Mouse (Mus musculus): ENCODE data around the gene Cyp26b1. TPM values are rescaled to one million over a fixed set of nuclear protein-coding genes. Genes with fewer than 3 reads are reported as not detected.

Gene Cyp26b1
- 13.6 and 14.5 TPM in 2 replicates for polyA plus RNA-seq (2012; rRNA removed)

GRCm38 (mm10) chr6:84593693-84594092, at the start of gene Cyp26b1:
Cyp26b1 (minus strand) TSS chr6:84593908.
- no peak within 1 kb of the TSS for H3K4me3 ChIP-seq (replicated peaks; ENCODE audit: insufficient read depth, low read depth, low read length)
- 34% methylated on average over 10 of the region's 10 CpGs for WGBS
- TF ChIP-seq POLR2A (IDR thresholded peaks at IDR 0.05; ENCODE audit: borderline replicate concordance, insufficient read depth, low read length): no peak
- TF ChIP-seq CTCF (IDR thresholded peaks at IDR 0.05; ENCODE audit: borderline replicate concordance, insufficient read depth, low read depth, low read length): no peak
- no peak for DNase-seq
- H3K27me3 ChIP-seq (ENCODE audit: control insufficient read depth, insufficient read depth, low read length): no peaks in the 10 kb centered on the region
- H3K27ac ChIP-seq (ENCODE audit: insufficient read depth, low read length): no peak within 1 kb of the TSS
- no peaks in the 10 kb centered on the region for H3K4me1 ChIP-seq (ENCODE audit: control insufficient read depth, insufficient read depth, low read length)

GRCm38 (mm10) chr6:84641062-84641431, 47.3 kb upstream of the Cyp26b1 start:
- Histone ChIP-seq H3K27me3 (ENCODE audit: control insufficient read depth, insufficient read depth, low read length) (no peaks in the 10 kb centered on the region), H3K27ac (ENCODE audit: insufficient read depth, low read length) (no peak overlapping the region), H3K4me3 (replicated peaks; ENCODE audit: insufficient read depth, low read depth, low read length) (no peak overlapping the region), H3K4me1 (ENCODE audit: control insufficient read depth, insufficient read depth, low read length) (peaks cover 4% of the 10 kb centered on the region)
- WGBS: 86% methylated on average over 4 of the region's 4 CpGs
- DNase-seq: no peak
- TF ChIP-seq CTCF (IDR thresholded peaks at IDR 0.05; ENCODE audit: borderline replicate concordance, insufficient read depth, low read depth, low read length) (no peak), POLR2A (IDR thresholded peaks at IDR 0.05; ENCODE audit: borderline replicate concordance, insufficient read depth, low read length) (no peak)

GRCm38 (mm10) chr6:84640324-84641061, 46.8 kb upstream of the Cyp26b1 start:
- H3K27ac ChIP-seq (ENCODE audit: insufficient read depth, low read length): no peak overlapping the region
- 64% methylated on average over 9 of the region's 9 CpGs for WGBS
- H3K27me3 ChIP-seq (ENCODE audit: control insufficient read depth, insufficient read depth, low read length): no peaks in the 10 kb centered on the region
- no peak for TF ChIP-seq POLR2A (IDR thresholded peaks at IDR 0.05; ENCODE audit: borderline replicate concordance, insufficient read depth, low read length)
- TF ChIP-seq CTCF (IDR thresholded peaks at IDR 0.05; ENCODE audit: borderline replicate concordance, insufficient read depth, low read depth, low read length): no peak
- peak in 1 of 2 experiments; percentile 16 for DNase-seq
- H3K4me1 ChIP-seq (ENCODE audit: control insufficient read depth, insufficient read depth, low read length): peaks cover 4% of the 10 kb centered on the region
- no peak overlapping the region for H3K4me3 ChIP-seq (replicated peaks; ENCODE audit: insufficient read depth, low read depth, low read length)

GRCm38 (mm10) chr6:84638206-84638605, 44.5 kb upstream of the Cyp26b1 start:
- Histone ChIP-seq H3K27ac (ENCODE audit: insufficient read depth, low read length) (no peak overlapping the region), H3K4me1 (ENCODE audit: control insufficient read depth, insufficient read depth, low read length) (peaks cover 9% of the 10 kb centered on the region), H3K4me3 (replicated peaks; ENCODE audit: insufficient read depth, low read depth, low read length) (no peak overlapping the region), H3K27me3 (ENCODE audit: control insufficient read depth, insufficient read depth, low read length) (no peaks in the 10 kb centered on the region)
- DNase-seq: peak in 1 of 2 experiments; percentile 41
- TF ChIP-seq POLR2A (IDR thresholded peaks at IDR 0.05; ENCODE audit: borderline replicate concordance, insufficient read depth, low read length) (no peak), CTCF (IDR thresholded peaks at IDR 0.05; ENCODE audit: borderline replicate concordance, insufficient read depth, low read depth, low read length) (no peak)

GRCm38 (mm10) chr6:84631588-84631987, 37.9 kb upstream of the Cyp26b1 start:
- TF ChIP-seq POLR2A (IDR thresholded peaks at IDR 0.05; ENCODE audit: borderline replicate concordance, insufficient read depth, low read length): no peak
- no peak for TF ChIP-seq CTCF (IDR thresholded peaks at IDR 0.05; ENCODE audit: borderline replicate concordance, insufficient read depth, low read depth, low read length)
- DNase-seq: no peak
- no peaks in the 10 kb centered on the region for H3K27me3 ChIP-seq (ENCODE audit: control insufficient read depth, insufficient read depth, low read length)
- H3K4me3 ChIP-seq (replicated peaks; ENCODE audit: insufficient read depth, low read depth, low read length): no peak overlapping the region
- 78% methylated on average over 2 of the region's 2 CpGs for WGBS
- no peak overlapping the region for H3K27ac ChIP-seq (ENCODE audit: insufficient read depth, low read length)
- H3K4me1 ChIP-seq (ENCODE audit: control insufficient read depth, insufficient read depth, low read length): peaks cover 7% of the 10 kb centered on the region; the same call in 1 of the 2 replicates

- Histone ChIP-seq H3K27me3 (ENCODE audit: control insufficient read depth, insufficient read depth, low read length) (no peaks in the 10 kb centered on the region), H3K4me1 (ENCODE audit: control insufficient read depth, insufficient read depth, low read length) (peaks cover 7% of the 10 kb centered on the region; the same call in 1 of the 2 replicates), H3K4me3 (replicated peaks; ENCODE audit: insufficient read depth, low read depth, low read length) (no peak overlapping the region), H3K27ac (ENCODE audit: insufficient read depth, low read length) (no peak overlapping the region)
- DNase-seq: no peak
- WGBS: 51% methylated on average over 1 of the region's 1 CpGs
- TF ChIP-seq POLR2A (IDR thresholded peaks at IDR 0.05; ENCODE audit: borderline replicate concordance, insufficient read depth, low read length): no peak
- TF ChIP-seq CTCF (IDR thresholded peaks at IDR 0.05; ENCODE audit: borderline replicate concordance, insufficient read depth, low read depth, low read length): no peak
Measured at GRCm38 (mm10) chr6:84630276-84630675, 36.6 kb upstream of the Cyp26b1 start.

GRCm38 (mm10) chr6:84628831-84629230, 35.1 kb upstream of the Cyp26b1 start:
- no peak overlapping the region for H3K27ac ChIP-seq (ENCODE audit: insufficient read depth, low read length)
- WGBS: 92% methylated on average over 5 of the region's 5 CpGs

GRCm38 (mm10) chr6:84626398-84626797, 32.7 kb upstream of the Cyp26b1 start:
- 95% methylated on average over 2 of the region's 2 CpGs for WGBS
- Histone ChIP-seq H3K4me3 (replicated peaks; ENCODE audit: insufficient read depth, low read depth, low read length) (no peak overlapping the region), H3K4me1 (ENCODE audit: control insufficient read depth, insufficient read depth, low read length) (0 out of 2 replicates have a peak, but pooled peaks cover 3% of the 10 kb centered on the region), H3K27ac (ENCODE audit: insufficient read depth, low read length) (no peak overlapping the region), H3K27me3 (ENCODE audit: control insufficient read depth, insufficient read depth, low read length) (no peaks in the 10 kb centered on the region)
- TF ChIP-seq CTCF (IDR thresholded peaks at IDR 0.05; ENCODE audit: borderline replicate concordance, insufficient read depth, low read depth, low read length) (no peak), POLR2A (IDR thresholded peaks at IDR 0.05; ENCODE audit: borderline replicate concordance, insufficient read depth, low read length) (no peak)
- DNase-seq: no peak

More at GRCm38 (mm10) chr6:84628831-84629230, 35.1 kb upstream of the Cyp26b1 start:
- Histone ChIP-seq H3K27me3 (ENCODE audit: control insufficient read depth, insufficient read depth, low read length) (no peaks in the 10 kb centered on the region), H3K4me1 (ENCODE audit: control insufficient read depth, insufficient read depth, low read length) (0 out of 2 replicates have a peak, but pooled peaks cover 3% of the 10 kb centered on the region), H3K4me3 (replicated peaks; ENCODE audit: insufficient read depth, low read depth, low read length) (no peak overlapping the region)
- DNase-seq: no peak
- TF ChIP-seq CTCF (IDR thresholded peaks at IDR 0.05; ENCODE audit: borderline replicate concordance, insufficient read depth, low read depth, low read length): no peak
- no peak for TF ChIP-seq POLR2A (IDR thresholded peaks at IDR 0.05; ENCODE audit: borderline replicate concordance, insufficient read depth, low read length)

Measured in cerebellum, adult 2 months (tissue).